Mouse (Mus musculus): ENCODE results near the gene Hat1.

Hat1 gene

DNA sequence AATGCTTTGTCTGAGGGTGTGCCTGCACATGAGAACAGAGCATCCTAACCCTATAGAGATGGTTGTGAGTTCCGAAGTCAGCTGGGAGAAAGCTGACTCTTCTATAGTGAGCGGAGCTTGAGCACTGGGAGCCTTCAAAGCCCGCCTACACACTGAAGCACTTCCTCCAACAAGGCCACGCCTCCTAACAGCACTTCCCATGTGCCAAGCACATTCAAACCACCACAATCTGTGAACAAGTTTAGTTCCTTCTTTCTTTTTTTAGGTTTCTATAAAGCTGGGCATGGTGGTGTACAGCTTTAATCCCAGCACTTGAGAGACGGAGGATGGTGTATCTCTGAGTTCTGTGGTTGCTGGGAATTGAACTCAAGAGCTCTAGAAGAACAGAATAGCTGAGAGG lies 11.3 kb upstream of the Hat1 start:
- DNase-seq, result no peak

DNA sequence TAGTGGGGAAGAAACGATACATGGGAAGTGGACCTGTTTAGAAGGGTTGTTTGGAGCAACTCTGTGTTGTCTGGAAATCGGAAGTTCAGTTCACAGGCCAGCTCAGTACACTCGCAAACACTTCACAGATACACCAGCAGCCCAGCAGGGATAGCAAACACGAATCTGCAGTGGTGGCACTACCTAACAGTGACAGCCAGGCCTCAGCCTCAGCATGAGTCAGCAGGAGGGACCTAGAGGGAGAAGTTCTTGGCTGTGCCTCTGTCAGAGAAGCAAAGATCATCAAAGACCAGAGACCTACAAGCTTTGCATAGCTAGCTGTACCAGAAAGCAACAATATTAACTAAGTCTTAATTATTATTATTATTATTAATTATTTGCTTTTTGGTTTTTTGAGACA lies 6.8 kb upstream of the Hat1 start:
- no peak for DNase-seq

DNA sequence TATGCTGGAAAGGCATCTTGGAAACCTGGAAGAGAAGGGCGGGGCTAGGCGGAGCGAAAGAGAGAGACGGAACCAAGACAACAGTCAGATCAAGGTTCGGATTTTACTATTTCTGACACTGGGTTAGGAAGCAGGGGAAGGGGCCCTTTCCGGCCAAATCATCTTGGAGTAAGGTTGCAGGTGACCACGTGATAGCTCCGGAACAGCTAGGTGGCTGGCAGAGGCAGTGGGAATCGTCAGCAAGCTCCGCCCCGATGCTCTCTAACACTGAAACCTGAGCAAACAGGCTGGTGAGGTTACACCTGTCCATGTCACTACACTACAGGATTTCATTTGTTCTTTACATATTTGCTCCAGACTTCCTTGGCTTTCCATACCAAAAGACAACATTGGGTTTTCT lies 4.9 kb upstream of the Hat1 start:
- DNase-seq, result no peak

DNA sequence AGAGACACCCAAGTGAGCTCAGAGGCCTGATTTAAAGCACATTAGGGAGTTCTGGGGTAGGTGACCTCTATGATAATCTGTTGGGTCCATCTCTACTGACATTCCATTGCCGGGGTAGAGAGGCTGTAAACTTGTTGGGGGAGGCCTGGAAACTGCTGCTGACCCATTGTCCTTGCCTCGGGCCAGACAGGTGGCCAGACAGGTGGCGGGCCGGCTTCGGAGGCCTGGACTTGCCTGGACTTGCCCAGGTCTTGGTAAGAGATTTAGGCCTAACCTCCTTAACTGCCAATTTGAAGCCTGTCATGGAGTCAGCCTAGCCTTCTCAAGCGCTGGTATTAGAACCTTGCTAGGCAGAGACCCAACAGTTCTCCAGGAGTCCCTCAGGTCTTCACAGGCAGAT lies 992 bp upstream of the Hat1 start:
- no peak for DNase-seq

DNA sequence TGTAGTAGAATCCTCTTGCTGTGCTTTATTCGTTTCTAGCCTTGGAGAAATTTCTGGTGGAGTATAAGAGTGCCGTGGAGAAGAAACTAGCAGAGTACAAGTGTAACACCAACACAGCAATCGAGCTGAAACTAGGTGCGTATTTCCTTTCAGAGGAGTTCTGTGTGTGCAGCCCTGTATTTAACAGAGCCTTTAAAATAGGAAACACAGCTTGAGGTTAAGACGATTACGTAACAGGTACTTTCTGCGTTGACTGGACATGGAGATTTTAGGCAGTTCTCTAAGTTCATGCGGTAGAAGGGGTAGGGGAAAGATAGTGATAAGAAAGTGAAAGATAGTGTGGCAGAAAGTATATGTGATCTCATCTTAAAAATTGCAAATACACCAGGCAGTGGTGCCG lies 1.1 kb downstream of the Hat1 start:
- DNase-seq, result no peak

DNA sequence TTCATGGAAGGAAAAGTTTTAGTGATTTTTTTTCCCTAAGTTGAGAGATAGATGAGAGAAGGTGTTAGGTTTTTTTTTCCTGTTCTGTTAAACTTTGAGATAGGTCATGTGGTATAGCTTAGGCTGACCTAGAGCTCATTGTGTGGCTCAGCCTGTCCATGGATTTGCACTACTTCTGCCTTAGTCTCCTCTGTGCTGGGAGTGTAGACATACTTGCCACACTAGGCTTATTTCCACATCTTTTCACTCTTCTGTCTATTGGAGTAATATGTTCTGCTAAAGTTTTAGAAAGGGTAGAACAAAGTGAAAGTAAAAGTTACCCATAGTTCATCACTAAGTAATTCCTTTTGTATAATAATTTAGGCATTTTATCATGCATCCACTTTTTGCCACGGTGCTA lies 16.9 kb downstream of the Hat1 start:
- no peak for DNase-seq

DNA sequence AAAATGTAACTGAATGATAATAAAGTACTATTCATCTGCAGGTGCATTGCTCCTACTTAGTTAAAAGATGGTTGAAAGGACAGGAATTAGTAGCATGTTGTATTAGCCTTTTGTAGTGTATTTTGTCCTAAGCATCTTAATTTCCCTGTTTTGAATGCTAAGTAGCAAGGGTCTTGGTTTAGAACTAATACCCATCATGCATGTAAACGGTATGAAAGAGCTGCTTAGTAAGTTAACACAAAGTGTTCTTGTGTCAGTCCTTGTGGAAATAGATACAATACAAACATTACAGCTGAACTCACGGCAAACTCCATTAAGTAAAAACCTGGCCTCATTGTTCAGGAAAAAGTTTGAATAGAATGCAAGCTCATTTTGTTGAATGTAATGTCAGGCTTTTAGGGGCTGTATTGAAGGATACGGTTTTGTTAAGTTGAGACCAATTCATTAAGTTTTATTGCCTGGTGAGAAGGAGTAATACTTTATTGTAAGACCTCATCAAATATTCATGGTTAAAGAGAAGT lies 30.1 kb downstream of the Hat1 start:
- no peak for DNase-seq

DNA sequence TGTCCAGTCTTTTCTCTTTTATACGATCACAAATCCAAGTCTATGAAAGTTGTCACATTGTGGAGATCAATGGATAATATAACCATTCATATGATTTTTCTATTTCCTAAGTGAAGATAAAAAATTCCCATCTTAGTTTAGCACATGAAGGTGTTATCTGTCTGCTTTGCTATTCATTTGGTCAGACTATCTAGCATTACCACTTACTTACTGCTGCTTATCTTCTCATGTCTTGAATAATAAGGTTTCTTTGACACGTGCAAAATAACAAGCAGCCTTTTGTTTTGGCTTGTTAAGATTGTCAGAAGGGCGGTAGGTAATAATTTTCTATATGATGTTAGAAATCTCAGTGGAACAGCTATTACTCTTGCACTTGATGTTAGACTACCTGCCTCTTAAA lies 30.6 kb downstream of the Hat1 start:
- DNase-seq, result no peak

DNA sequence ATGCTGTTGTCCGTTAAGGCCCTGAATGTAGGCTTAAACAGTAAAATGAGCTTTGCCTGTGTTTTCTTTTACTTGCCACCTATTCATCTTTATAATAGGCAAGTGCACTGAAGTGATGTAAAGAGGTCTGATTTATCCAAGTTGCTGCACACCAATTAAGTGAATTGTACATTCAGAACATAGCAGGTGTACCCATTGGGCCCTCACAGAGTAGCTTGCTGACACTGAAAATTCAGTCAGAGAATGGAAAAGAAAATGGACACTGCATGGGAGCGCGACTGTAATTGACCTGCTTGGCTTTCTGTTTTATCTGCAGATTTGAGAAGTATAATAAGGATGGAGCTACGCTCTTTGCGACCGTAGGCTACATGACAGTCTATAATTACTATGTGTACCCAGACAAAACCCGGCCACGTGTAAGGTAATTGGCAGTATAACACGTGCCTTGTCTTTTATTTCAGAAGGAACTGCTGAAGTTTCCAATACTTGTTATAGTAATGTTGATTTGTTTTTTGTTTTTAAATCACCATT lies 32.2 kb downstream of the Hat1 start:
- DNase-seq, result no peak

DNA sequence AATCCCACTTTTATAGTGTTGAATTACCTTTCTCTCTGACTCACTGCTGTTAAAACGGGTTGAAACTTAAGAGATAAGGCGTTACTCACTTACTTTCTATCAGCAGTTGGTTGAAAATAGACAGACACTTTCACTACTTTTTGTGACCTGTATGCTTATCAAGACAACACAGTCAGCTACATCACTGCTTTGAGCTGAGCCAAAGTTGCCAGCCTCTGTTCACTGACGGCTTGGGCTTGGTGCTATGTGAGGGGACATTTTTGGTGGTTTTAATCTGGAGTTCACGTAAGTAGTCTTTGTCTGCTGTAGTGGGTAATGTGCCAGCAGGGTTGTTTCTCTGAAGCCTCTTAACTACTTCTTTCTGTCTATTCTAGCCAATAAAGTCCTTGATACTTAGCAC lies 35.8 kb downstream of the Hat1 start:
- no peak for DNase-seq

DNA sequence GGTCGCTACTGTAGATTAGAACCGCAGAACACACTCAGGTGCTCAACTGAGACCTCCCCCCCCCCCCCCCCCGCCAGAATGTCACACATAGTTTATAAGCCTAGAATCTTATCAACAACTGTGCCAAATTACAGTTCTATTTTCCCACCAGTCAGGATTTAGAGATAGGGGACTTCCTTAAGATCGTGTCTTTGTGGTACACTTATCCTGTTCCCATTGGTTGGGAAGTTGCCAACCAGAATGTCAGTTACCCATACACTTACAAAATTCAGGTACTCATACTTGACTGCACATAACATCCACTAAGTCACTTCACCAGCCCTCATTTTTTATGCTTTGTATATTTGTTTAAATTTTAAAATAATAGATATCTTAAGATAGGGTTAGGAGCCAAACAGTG lies 46.7 kb downstream of the Hat1 start:
- DNase-seq, result no peak

DNA sequence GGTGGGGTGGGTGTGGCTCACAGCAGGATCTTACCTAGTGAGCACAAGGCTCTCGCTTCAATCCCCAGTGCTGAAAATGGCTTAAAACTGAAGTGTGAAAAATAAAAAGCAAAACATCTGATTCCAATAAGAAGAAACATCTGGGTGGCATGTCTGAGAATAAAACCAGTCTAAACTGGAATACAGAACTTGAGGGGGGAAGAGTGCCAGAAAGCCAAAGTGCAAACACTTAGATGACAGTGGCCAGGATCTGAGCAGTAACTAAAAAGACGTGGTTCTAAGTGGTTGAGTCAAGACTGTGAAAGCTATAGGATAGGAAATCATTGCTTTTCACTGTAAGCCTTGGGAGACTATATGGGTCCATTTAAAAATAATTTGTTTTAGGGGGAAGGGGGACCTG lies 54.6 kb downstream of the Hat1 start:
- no peak for DNase-seq

DNA sequence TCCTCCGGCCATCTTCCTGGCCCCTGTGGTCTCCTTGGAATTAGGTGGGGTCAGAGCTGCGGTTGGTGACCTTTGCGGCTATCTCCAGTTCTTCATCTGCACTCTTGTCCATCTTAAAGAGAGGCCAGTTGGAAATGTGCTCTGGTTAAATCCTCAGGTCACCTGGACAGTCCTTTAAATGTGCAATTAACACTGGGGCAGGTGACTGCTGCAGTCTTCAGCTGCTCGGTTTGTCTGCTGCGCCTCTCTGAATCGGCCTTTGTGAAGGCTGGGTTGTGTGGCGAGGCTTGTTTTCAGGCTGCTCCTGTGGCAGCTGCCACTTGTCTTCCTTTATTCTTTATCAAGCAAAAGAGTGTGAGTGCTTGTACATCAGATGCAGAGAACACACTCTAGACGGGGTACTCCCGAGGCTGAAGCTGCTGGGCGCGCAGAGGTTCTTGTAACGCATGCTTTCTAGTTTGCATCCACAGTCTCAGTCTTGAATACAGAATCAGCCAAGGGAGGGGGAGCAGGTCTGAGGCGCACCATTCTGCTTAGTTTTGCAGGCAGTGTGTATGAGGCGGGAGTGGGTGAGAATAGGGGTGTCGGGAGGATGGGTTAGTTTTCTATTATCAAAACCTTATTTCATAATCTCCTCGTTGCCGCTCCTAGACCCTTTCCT lies 56.9 kb downstream of the Hat1 start:
- DNase-seq, result no peak

DNA sequence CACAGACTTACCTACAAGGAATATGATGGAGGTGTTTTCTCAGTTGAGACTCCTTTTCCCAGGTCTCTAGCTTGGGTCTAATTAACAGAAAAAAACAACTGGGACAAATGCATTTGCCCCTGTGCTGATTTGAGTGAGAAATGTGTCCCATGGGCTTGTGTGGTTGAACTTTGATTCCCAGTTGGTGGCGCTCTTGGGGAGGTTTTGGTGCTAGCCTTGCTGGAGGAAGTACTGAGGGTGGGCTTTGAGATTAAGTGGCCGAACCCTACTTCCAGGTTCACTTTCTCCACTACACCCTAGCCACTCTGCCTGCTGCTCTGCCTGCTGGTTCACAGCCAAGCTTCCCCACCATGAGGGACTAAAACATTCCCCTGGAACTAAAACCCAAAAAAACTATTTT lies 60.8 kb downstream of the Hat1 start:
- DNase-seq, result no peak

DNA sequence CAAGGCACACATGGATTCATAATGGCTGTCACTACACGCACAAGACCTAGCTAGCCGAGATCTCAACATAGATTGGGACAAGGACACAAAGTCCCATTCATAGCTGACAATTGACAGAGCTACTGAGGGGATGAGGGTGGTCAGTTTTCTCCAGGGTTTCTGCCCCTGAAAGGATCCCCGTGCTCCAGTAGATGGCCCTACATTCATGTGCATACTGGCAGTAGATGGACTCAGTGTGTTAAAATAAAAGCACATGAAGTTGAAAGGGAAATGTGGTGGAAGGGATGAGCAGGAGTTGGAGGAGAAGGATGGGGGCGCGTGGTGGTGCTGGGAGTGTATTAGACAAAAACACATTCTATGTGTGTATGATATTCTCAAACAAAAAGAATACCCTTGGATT lies 63.0 kb downstream of the Hat1 start:
- no peak for DNase-seq

DNA sequence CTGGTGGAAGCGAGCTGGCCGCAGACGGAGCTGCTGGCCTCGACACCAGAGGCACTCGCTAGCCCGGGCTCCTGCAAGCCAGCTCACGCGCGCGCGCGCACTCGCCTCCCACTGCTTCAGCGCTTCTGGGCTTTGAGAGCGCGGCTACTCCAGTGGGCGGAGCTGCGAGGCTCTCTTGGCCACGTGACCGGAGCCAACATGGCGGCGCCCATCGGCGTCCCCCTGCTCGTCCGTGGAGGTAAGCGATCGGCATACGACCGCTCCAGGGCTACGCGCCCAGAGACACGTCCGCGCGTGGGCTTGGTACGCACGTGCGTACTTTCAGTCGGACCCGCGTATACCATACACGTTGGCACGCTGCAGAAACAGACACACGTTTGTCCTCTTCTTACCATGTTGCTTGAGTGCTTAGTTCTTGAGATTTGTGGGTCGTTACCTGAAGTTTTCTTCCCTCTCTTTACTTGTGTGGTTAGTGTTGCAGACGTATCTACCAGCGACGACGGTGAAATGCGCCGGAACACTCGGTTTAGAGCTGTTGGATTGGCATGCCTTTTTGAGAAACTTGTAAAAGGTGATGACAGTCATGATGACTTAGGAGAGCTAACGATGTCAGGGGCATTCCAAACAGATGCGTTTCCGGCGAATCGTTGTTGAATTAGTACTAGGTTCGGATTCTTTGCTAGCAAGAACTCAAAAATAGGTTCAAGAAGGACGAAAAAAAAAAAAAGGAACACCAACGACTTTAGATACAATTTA lies 64.6 kb downstream of the Hat1 start, which contains the start of gene Metap1d:
Gene Metap1d (plus strand): TSS at position 116 of the 756 bp plus-strand sequence.
- DNase-seq, result peak; percentile 84 to 90

DNA sequence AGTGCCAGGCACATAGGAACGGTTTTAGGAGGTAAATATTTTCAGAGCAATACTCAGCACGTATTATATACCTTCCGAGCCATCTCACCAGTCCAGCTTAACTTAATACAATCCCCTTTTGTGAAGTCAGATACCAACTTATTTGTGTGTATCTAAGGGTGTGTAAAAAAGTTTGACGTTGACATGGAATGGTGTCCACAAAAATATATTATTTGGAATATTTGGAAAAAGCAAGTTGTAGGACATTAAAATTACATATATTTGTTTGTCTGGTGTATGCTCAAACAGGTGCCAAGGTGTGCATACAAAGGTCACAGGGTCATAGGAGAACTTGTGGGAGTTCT lies 65.1 kb downstream of the Hat1 start:
- DNase-seq, result no peak

DNA sequence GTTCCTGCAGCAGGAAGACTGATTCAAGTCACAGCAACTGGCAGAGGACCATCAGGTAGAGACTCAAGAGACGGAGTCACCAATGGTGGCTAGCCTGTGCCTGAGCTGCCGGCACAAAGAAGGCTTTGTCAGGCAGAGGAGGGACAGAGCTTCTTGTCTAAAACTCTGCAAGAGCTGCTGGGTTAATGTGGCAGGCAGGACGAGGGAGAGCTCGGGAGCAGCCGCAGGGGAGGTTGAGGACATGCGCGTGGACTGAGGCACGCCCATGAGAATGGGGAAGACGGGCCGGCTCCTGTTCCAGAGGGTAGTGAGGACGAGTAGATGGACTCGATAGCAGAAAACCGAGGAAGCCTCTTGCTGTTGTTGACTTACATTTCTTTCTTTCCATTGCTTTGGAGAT lies 69.9 kb downstream of the Hat1 start:
- DNase-seq, result no peak

DNA sequence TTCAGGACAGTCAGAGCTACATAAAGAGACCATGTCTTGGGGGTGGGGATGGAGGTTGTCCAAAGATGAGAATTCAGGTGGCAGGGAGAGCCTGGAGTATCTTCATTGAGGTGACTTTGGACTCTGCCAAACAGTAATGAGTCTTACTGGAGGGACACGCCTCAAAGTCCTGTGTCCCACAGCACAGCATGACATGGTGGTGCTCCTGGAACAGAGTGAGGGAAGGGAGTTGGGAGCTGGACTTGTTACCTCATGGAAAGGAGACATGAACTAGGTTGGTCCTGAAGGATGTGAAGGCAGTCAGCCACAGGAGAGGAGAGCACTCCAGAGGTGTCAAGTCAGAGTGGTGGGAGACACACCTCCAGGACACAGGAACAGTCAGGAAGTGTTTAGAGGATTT lies 70.9 kb downstream of the Hat1 start:
- DNase-seq, result no peak

DNA sequence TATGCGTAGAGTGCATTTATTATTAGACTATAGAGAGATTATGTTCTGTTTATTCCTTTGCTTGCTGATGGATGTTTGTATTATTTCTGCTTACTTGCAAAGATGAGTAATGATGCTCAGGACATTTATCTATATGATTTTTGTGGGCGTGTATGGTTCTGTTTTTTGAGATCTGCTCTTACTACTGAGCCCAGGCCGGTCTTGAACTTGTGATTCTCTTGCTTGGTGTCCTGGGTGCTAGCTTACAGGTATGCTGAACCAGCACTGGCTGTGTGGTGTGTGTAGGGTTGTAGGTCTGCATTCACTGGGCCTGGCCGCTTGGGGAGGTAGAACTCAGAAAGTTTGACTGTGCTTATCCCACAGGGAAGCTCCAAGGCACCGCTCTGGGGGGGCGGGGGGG lies 72.4 kb downstream of the Hat1 start:
- DNase-seq, result no peak

DNA sequence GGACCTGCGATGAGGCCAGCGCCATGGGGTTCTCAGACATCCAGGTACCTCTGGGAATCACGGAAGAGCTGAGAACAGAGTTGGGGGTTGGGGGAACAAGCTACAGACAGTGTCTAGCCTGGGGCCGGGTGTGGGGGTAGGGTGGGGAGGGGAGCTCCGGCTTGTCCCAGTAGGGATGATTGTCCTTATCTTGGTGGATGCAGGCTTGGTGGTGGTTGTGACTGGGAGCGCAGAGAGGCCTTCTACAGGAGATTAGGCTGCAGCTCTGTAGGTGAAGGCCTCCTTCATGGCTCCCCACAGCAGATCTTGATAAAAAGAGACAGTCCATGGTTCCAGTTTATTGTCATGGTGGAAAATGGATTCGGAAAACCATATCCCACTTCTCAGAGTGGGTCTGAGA lies 72.8 kb downstream of the Hat1 start:
- DNase-seq, result no peak

DNA sequence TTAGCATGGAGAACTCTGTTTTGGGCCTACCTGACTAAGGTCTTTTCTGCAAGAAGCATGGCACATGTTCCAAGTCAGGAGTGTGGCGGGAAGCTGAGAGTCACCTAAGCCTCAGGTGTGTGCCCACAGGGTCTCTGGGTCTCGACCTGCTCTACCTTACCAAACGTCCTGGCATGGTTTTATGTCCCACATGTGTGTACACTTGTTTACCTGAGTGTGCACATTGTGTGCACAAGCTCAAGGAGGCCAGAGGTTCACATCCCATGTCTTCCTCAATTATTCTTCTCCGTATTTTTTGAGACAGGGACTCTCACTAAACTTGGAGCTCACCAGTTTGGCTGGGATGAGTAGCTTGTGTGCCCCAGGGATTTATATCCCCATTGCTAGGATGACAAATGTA lies 73.3 kb downstream of the Hat1 start:
- DNase-seq, result no peak

DNA sequence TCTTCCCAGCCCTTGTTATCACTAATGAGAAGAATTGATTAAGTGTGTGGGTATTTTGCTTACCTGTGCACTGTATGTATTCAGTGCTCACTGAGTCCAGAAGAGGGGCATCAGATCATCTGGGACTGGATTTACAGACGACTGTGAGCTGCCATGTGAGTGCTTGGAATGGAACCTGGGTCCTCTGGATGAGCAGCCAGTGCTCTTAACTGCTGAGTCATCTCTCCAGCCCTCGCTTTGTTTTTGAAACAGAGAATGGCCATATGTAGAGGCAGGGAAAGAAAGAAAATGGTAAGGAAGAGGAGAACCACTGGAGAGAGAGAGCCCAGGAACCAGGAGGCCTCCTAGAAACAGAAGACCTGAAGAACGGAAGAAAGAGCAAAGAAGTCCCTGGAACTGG lies 73.8 kb downstream of the Hat1 start:
- no peak for DNase-seq

DNA sequence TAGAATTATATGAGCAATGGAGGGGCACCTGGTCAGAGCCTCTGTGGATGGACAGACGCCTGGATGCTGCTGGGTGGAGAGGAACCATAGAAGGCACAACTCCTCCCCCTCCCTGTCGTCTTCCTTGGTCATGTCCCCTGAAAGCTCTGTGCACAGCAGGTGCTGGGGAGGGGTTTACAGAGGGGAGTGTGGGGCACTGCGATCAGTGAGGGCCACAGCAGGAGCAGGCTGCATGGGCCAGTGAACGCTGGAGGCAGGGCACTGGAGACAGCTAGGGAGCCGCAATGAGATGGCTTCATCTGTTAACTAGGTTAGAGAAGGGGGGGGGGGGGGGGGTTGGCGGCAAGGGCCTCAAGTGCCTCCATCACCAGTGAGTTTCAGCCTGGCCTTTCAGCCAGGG lies 77.3 kb downstream of the Hat1 start:
- no peak for DNase-seq

Data from spleen, adult 18-20 months (tissue).